Mouse (Mus musculus) G1E (cell line): Measurements from ENCODE around the gene Wdr63.

Source experiments
- CTCF ChIP-seq: IDR thresholded peaks from 2 replicates; pipeline ENCODE4 v1.5.1; 2012; ENCODE audit warnings: low read depth, low read length, inconsistent platforms, mixed read lengths
- GATA1 ChIP-seq: IDR thresholded peaks from 2 replicates; pipeline ENCODE4 v1.6.1; 2012; ENCODE audit warnings: borderline replicate concordance, low read length, inconsistent platforms, mixed read lengths
- GATA2 ChIP-seq: IDR thresholded peaks from 2 replicates; pipeline ENCODE4 v1.6.1; 2012; ENCODE audit warnings: low read depth, low read length, inconsistent platforms, borderline replicate concordance
- POLR2AphosphoS5 ChIP-seq: IDR thresholded peaks from 2 replicates; pipeline ENCODE4 v1.6.1; 2012; ENCODE audit warnings: low read depth, low read length, inconsistent platforms; ENCODE audit not compliant: insufficient replicate concordance
- TAL1 ChIP-seq: conservative IDR thresholded peaks from 2 replicates; pipeline ENCODE4 v1.6.1; 2012; ENCODE audit warnings: low read depth, low read length, inconsistent platforms, mixed read lengths

- TF ChIP-seq CTCF, result no peak
- TF ChIP-seq TAL1, result no peak
- no peak for TF ChIP-seq GATA1
- no peak for TF ChIP-seq POLR2AphosphoS5
- no peak for TF ChIP-seq GATA2
Observed at GRCm38 (mm10) chr3:146155628-146156576, 48.0 kb upstream of the Wdr63 start.
